Mouse (Mus musculus) adrenal gland, adult 18-20 months (tissue): ENCODE results near the gene Zfhx3. TPM values are rescaled to one million over a fixed set of nuclear protein-coding genes. Genes with fewer than 3 reads are reported as not detected.

Experiments used
- DNase-seq, 2 experiments: peaks; one replicate each; pipeline ENCODE4 v3.0.0; 2021 to 2022; ENCODE audit warnings: low spot score in 2 of 2
- total RNA-seq, 2 experiments: library from RNA; stranded (reverse); gene quantifications; 1 replicate in 1 of 2; 2 replicates in 1 of 2; pipeline ENCODE4 v1.2.3; 2021

Zfhx3 gene
- total RNA-seq, 2 experiments from 2014 or later, result 36.9 to 38.6 TPM

DNA sequence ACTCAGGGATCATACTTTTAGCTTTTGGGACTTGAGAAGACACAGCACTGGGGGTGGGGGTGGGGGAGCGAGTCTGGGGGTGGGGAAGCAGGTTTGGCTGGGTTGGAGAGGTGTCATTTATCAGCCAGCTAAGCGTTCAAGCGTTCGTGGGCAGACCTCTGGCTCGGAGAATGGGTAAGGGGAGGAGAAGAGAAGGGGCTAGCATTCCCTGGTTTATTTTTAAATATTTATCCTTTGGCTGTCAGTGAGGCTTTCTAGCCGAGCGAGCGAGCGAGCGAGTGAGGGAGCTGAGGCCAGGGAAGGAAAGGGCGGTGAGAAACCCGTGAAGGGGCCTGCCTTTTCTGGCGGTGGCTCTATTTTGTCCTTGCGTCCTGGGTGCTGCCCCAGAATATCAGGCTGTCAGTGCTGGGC is 769.6 kb downstream of the Zfhx3 start:
- no peak for DNase-seq

DNA sequence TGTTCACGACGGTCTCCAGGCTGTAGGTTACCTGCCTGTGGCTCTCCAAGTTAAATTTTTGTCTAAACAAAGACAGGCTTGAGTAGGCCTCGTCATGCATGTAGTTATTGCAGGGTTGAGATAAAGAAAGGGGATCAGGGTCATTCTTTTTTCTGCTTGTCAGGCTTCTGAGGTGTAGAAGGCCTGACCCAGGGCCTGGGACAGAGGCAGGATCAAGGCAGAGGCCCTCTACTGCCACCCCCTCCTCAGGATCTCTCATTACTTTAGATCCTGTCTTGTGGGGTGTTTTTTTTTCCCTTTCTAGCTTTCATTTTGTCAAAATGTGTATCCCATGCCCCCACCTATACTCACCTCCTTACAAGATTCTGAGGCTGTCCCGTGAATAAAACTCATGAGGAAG is 770.2 kb downstream of the Zfhx3 start:
- no peak for DNase-seq

DNA sequence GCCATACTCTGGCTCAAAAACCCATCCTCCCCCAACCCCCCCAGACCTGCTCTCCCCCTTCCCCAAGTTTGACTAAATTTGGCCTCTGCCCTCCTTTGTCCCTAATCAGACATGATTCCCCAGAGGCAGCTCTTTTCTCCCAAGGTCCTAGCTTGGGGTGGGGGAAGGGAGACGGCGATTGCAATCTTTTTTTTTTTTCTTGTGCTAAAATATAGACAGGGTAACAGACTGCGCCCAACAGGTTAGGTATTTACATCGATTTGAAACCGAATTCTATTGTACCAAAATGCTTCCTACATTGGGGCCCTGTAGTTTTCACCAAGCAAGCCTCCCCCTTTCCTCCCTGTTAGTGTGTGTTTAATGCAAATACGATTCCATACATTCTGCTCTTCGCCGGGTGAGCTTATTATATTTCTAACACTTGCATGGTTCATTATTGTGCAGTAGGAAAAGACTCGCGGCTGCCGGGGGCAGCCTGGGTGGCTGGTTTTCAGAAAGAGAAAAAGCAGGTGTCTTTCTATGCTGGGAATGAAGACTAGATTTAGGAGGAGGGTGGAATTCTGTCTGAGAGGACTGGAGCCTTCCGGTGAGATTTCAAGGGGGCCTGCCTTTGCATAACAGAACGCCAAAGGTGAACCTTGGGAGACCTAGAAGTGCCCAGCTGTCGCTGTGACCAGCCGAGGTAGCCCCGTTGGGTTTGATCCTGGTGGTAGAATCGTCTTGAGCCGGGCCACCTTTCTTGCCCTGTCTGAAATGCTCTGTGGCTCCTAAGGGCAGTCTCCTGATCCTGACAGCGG is 771.1 kb downstream of the Zfhx3 start:
- no peak for DNase-seq

DNA sequence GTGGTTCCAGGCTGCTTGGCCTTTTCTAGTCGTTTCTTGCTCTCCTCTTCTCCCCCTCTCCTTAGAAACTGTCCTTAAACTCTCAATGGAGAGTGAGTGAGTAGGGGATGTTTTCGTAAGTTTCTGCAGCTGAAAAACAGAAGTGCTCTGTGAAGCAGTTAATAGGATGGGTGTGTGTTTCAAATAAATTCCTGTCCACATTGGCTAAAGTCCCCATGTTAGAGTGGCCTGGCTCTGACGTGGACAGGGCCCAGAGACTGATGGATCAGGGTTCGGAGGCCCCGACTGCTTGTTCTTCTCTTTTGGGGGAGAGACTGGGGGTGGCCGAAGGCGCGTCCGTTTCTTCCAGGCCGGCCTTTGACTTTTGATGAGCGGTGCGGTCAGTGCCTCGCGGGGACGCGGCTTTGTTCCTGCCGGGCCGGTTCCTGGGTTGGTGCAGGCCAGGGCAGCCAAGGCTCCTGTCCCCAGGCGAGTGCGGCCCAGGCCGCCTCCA is 771.7 kb downstream of the Zfhx3 start:
- peak; percentile 64 to 72 for DNase-seq

DNA sequence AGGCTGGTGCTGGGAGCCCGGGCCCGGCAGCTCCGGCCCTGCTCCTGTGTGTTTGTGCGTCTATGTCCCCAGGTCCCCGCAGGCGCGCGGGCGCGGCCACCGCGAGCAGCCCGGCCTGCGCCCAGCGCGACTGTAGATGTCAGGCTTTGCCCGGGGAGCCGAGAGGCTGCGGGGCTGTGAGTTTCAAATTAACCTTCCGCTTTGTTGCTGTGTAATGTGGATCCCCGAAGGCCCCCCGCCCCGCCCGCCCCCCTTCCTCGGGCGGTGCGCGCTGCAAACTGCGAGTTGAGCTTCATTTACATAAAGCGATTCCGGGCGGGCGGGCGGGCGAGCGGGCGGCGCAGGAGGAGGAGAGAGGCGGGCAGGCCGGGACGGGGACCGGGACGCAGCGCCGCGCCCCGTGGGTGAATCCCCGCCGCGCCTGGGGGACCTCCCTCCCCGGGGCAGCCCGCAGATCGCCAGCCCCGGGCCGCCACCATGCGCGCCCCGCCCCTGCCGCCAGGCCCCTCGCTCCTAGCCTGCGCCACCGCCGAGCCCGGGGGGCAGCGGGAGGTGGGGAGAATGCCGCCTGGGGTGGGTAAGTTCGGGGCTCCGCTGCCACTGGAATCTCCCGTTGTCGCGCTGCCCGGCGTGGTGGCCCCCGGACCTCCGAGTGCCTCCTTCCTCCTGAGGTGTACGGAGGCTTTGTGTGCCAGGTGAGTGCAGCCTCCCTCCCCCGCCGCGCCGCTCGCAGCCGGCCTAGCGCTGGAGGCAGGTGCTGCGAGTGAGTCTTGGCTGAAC is 772.4 kb downstream of the Zfhx3 start:
- DNase-seq, result peak; percentile 70 to 76

DNA sequence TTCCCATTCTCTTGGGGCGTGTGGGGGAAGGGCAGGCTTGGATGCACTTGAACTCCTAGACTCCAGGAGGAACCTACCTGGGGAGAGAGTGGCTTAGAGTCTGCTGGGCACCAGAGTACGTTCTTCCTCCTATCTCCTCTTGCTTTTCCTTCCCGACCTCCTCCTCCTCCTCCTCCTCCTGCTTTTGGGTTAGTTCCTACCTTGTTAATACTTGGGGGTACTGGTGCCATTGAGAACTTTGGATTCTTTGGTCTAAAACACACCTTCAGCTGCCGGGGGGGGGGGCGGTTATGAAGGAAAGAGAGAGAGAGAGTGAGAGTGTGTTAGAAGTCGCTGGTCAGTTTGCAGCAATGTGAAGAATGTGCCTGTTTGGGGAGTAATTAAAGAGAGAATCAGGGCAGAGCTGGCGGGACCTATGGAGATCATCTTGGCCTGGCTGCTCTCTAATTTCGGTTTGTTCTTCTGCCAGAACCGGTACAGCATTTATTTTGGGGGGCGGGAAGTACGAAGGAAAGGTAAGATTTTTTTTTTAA is 773.0 kb downstream of the Zfhx3 start:
- no peak for DNase-seq

DNA sequence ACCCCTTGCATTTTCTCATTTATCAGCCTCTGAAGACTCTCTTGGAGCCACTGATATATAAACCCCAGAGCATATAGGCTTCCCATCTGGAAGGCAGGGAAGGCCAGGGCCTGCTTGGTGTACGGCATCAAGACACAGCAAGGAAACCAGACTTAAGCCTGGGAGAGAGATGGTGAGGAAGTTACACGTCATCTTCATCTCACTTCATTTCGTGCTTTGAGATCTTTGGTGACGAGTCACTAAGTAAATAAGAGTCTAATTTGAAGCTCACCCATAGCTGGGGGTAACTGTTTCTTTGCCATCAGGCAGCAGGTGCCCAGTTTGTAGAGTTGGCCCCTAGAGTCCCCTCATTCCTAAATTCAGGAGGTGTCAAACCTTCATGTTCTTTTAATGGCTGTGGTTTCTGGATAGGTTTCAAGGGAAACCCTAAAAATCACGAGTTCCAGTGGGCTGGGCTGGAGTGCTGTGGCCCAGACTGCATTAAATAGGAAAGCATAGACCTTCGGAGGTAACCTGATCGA is 773.9 kb downstream of the Zfhx3 start:
- DNase-seq, result no peak

DNA sequence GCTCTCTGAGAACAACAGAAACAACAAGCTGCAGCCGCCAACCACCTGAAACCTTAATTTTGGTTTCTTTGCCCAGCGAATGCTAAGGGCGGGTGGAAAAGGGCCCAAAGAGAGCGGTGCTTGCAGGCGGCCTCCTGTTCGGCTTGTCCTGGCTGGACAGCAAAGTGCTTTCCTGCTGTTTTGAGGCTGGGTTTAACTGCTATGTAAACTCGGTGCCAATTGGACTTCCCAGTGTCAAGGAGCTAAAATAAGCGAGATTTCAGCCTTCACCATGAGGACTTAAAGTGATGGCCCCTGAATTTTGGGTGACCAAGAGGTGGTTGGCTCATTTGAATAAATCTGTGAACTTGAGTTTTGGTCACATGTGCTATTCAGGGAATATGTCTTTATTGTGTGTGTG is 775.1 kb downstream of the Zfhx3 start:
- DNase-seq, result no peak

DNA sequence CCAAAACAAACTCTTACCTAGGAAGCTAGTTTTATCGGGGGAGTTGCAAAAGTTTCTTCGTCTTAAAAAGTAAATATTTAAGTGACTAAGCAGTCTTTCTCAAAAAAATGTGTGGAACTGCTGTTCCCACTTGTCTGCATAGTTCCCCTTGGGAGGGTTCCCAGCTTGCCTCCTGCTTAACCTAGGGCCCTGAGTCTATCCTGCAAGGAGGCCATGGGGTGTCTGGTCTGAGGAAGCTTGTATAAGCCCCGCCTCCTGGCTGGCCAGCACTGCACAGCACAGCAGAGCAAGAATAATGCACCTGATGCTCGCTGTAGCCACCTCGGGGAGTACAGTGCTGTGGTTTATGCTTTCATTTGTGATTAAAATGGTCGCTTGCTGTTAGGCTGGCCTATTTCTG is 775.6 kb downstream of the Zfhx3 start:
- no peak for DNase-seq

DNA sequence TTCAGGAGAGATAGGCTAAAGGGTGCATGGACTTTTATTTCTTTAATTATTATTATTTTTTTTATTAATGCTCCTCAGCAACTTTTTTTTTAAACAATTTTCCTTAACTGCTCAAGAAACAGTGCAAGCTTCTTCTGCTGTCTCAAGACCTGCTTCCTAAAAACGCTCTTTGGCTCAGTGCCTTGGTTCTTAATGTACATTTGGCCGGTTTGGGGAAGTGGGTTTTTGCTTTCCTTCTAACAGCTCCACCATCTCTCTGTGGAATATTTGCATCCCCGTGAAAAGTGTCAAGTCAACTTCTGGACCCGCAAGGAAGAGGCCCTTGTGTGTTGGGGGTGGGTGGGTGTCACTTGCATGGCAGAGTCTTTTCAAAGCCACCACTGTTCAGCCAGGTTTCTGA is 778.4 kb downstream of the Zfhx3 start:
- DNase-seq, result no peak

DNA sequence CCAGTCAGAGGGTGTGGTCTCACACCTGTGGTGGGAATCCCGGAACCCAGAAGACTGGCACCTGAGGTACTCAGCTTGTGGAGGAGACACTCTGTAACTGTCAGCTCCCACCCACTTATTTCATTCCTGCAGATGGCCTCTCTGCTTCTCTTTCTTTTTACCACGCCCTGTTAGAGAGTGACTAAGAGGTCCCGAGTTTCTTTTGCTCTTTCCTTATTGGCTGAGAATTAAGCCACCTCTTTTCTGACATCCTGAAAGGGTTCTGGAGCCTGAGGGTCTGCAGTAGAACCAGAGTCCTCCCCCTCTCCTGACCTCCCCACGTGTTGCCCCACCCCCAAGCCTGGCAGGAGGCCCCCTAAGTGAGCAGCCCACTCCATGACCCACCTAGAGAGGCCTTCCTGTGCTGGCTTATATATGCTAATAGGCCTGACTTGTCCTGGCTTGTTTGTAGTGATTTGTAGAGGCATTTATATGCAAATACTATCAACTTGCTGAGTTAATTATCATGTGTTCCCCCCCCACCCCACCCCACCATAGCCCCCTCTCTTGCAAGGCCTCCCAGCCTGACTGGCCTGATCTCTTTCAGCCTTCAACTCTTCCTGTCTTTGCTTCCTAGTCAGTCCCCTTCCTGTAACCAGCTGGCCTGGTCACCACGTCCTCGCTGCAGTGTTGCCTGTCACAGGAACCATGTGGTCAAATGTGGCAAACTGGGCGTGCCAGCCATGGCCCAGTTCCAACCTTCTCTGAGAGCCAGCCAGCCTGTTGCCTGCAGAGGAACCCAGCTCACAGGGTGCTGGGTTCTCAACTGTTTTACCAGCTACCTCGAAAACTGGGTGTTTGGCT is 780.4 kb downstream of the Zfhx3 start:
- peak; percentile 74 to 80 for DNase-seq

DNA sequence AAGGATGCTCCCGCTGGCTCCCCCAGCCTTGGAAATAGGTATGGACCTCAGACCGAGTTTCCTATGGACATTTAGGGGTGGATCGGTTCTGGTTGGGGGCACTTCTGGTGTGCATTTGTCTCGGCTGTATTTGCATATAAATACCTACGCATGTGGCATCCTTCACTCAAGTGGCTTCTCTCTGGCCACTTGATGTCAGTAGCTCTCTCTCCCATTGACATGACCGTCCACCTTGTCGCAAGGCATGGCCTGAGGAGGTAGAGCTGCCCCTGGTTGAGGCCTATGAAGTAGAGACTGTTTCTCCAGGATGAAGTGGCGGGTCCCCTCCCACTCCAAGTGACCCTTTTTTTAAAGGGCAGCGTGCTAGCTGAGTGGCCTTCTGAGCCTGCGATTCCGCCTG is 781.2 kb downstream of the Zfhx3 start:
- no peak for DNase-seq

DNA sequence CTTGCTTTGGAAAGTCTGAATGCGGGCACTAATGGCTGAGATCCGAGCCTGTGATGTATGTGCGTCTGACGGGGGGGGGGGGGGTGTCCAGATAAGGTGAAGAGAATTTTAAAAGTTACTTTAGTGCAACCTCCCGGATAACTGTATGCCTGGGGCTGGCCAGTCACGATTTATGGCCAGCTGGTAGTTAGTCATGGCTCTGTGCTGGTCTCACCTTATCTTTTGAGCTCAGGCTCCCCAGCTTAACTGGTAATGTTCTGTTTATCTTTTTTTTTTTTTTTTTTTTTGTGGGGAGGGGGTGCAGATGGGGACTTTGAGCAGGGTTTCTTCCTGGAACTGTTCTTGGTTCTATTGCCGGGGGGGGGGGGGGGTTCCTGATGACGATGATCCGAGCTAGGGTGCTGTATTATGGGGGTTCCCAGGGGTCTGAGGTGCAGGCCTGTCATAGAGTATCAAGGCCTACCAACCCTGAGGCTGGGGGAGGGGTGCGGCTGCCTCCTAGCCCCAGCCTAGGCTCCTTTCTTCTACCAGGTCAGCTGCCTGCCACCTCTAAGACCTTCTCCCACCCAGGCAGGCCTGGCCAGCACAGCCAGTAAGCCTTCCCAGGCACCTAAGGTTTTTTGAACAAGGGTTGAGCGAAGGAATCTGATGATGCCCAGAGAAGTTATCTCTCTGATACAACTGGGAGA is 782.5 kb downstream of the Zfhx3 start:
- no peak for DNase-seq

DNA sequence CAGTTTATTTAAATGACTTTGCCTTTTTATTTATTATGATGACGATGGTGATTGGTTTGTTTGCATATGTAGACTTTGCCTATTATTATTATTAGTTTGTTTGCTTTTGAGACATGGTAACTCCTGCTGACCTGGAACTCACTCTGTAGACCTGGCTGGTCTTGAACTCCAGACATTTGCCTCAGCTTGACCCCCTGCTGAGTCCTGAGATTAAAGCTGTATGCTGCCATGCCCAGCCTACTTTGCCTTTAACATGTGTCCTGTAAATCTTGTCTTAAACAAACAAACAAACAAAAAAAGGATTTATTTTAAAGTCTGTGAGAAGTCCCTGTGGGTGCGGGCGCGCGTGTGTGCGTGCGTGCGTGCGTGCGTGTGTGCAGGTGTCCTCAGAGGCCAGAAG is 783.2 kb downstream of the Zfhx3 start:
- no peak for DNase-seq

DNA sequence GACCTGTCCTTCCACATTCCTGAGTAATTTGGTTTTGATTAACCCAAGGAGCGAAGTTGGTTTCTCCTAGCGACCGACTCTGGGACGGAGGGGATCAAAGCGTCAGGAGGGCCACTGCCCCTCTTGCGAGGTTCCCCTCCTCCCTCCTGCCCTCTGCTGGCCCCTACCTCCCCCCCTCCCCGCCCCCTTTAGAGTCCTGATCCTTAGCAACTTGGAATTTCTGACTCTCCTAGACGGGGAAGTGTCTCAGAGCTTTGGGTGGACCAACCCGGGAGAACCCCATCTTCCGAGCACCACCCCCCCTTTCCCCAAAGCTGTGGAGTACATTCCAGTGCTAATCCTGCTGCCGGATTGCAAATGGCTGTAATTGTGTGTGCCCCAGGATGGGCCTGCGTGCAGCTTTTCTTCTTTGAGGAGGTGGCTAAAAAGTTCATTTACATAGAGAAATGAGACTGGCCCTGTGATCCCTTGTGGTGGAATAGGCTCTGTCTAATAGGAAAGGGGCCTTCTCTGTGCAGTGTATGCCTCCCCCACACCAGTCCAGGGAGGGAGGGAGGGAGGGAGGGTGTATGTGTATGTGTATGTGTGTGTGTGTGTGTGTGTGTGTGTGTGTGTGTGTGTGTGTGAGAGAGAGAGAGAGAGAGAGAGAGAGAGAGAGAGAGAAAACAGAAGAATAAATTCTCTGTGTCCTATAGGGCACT is 784.2 kb downstream of the Zfhx3 start:
- DNase-seq, result no peak

DNA sequence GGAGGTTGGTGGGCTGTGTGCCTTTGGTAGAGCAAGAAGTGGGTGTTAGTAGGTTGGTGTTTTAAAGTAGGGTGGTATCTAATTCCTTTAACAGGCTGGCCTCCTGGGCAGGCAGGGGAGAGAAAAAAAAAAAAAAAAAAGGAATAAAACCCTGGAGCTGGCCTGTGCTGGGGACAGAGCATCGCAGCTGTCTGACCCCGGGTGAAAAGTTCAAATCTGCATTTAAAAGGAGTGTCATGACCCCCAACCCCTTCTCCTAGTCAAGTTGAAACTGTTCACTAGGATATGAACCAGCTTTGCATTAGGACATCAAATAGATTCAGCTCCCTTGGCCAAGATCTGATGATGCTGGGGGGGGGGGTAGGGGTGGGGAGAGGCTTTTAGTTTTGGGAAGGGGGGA is 786.7 kb downstream of the Zfhx3 start:
- no peak for DNase-seq

DNA sequence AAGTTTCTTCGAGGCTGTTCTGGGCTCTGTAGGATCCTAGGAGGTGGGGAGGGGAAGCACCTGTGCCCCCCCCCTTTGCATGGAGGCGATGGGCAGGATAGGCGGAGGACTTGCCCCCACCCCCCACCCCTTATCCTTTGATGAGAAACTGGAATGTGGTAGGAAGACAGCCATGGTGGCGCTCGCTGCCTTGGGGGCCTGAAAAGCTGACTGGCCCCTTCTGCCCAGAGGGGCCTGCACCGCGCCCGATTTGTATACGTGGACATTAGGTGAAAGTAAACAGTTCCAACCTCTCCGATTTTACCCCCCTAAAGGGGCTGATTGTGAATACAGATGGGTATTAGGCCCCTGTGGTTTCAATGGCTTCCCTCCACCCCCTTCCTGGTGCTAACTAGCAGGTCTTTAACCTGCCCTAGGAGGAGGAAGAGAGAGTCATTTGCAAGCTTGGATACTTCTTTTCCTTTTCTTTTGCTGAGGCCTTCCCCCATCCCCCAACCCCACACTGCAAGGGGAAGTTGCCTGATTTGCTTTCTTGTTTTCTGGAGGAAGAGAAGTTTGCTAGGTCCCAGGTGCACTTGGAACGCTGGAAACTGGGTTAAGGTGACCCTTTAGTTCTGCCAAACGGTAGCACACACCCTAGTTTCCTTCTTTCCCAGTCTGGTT is 787.4 kb downstream of the Zfhx3 start:
- DNase-seq, result no peak

DNA sequence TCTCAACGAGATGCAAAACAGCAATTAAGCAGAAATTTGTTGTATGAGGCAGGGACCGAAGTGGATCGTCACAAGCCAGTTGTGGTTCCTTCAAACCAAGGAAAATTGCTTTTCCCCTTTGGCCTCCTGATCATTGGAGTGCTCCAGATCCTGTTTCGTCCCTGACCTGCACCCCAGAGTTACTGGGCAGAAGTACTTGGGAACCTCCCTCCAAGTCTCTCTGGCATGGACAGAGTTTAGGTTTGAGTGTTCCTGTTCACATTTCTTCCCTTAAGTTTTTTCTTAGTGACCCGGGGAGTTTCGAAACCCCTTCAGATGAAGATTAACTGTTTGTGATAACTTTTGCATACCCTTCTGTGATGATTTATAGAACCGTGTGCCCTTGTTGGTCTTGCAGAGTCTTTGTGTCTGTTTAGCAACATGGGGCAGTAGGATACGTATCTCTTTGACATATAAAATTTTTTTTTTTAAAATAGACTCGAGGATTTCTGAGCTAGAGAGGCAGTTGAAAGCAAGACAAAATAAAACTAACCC is 788.5 kb downstream of the Zfhx3 start:
- no peak for DNase-seq

DNA sequence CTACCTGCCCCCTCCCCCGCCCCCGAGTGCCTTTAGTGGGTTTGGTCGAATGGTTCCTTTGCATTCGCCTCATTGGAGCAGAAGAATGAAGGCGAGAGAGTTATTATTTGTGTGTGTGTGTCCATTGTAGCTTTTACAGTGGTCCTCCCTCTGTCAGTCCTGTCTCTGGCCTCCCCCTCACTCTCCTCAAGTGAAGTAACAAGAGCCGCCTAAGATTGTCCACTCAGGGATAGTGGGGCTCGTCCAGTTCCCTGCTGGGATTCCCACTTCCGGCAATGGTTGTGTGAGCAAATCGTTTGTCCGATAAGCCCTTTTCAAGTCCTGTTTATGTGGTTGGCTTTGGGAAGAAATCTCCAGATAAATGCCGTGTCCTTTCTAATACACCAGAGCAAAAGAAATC is 790.1 kb downstream of the Zfhx3 start:
- DNase-seq, result no peak
